Mouse (Mus musculus) stomach, embryonic 14.5 days (tissue): ENCODE measurements around the gene Olfr304. TPM values are rescaled to one million over a fixed set of nuclear protein-coding genes. Genes with fewer than 3 reads are reported as not detected.

Source experiments
- polyA plus RNA-seq: library from polyadenylated mRNA; unstranded; fragments of >200 nt; fragmentation: Nextera tagmentation; extraction: Ambion mirVana; gene quantifications from 2 replicates; pipeline ENCODE4 v1.2.1, GENCODE M21; 2014

Olfr304 gene
- polyA plus RNA-seq, 1 experiment from 2014 or later = not detected

Other genes starting within 250 kb of the Olfr304 start
- not detected in 2 replicates for gene Vmn2r75, start 214.9 kb downstream of the Olfr304 start, polyA plus RNA-seq
- not detected in 2 replicates for gene Vmn2r76, start 140.3 kb downstream of the Olfr304 start, polyA plus RNA-seq
- not detected in 2 replicates for gene Olfr310, start 109.5 kb downstream of the Olfr304 start, polyA plus RNA-seq
- gene Olfr309, start 73.0 kb downstream of the Olfr304 start, polyA plus RNA-seq = not detected in 2 replicates
- not detected in 2 replicates for gene Olfr308, start 61.0 kb downstream of the Olfr304 start, polyA plus RNA-seq
- gene Olfr307, start 49.1 kb downstream of the Olfr304 start, polyA plus RNA-seq = not detected in 2 replicates
- gene Olfr305, start 19.7 kb downstream of the Olfr304 start, polyA plus RNA-seq = not detected in 2 replicates
- gene Olfr303, start 11.1 kb upstream of the Olfr304 start, polyA plus RNA-seq = not detected in 2 replicates
- not detected in 2 replicates for gene Olfr301, start 17.2 kb upstream of the Olfr304 start, polyA plus RNA-seq
- not detected in 2 replicates for gene Olfr299, start 73.3 kb upstream of the Olfr304 start, polyA plus RNA-seq
- not detected in 2 replicates for gene Olfr298, start 105.8 kb upstream of the Olfr304 start, polyA plus RNA-seq
- gene Olfr297, start 133.3 kb upstream of the Olfr304 start, polyA plus RNA-seq = not detected in 2 replicates
- gene Olfr295, start 197.2 kb upstream of the Olfr304 start, polyA plus RNA-seq = not detected in 2 replicates
- gene Olfr294, start 230.0 kb upstream of the Olfr304 start, polyA plus RNA-seq = not detected in 2 replicates